Mouse (Mus musculus): Measurements from ENCODE around the gene Nhlrc2. TPM values are rescaled to one million over a fixed set of nuclear protein-coding genes. Genes with fewer than 3 reads are reported as not detected.
A peak's percentile ranks its signal among the peaks of the same experiment; 100 is the strongest.

The Nhlrc2 gene
- total and polyA plus RNA-seq, 3 experiments: 22.4 to 37.6 (median 34.7) TPM

GRCm38 (mm10) chr19:56547456-56548229 is 418 bp upstream of the Nhlrc2 start, which contains the start of gene Dclre1a:
Gene Dclre1a, minus strand, starts transcription at chr19:56548222.
- H3K4me1 ChIP-seq (ENCODE audit: control insufficient read depth in 1 of 2, insufficient read depth in 2 of 2, low read length in 2 of 2): peaks cover 12 to 36% of the 10 kb centered on the region in 2 experiments
- H3K79me2 ChIP-seq (ENCODE audit: control insufficient read depth, insufficient read depth, low read length, poor library complexity): peaks cover 49% of the 10 kb centered on the region
- no peaks in the 10 kb centered on the region for H3K9me3 ChIP-seq (replicated peaks; ENCODE audit: insufficient read depth, low read length)
- peaks cover 6 to 38% of the 10 kb centered on the region in 2 experiments for H3K36me3 ChIP-seq (ENCODE audit: control insufficient read depth in 1 of 2, insufficient read depth in 2 of 2, low read length in 2 of 2)
- peak; percentile 61 to 70; a peak in 3 of 4 replicates for TF ChIP-seq POLR2A (IDR thresholded peaks at IDR 0.05; ENCODE audit: control insufficient read depth in 1 of 2, insufficient read depth in 1 of 2, low read depth in 1 of 2, low read length in 2 of 2, poor library complexity in 1 of 2)
- no peak for TF ChIP-seq POLR2AphosphoS5 (IDR thresholded peaks at IDR 0.05; ENCODE audit: borderline replicate concordance, low read depth, low read length)
- TF ChIP-seq MYC (IDR thresholded peaks at IDR 0.05; ENCODE audit: low read depth, low read length): peak; percentile 82; the same call in 1 of the 2 replicates
- no peak for TF ChIP-seq ZC3H11A (IDR thresholded peaks at IDR 0.05; ENCODE audit: low read depth, low read length)
- TF ChIP-seq MAZ (IDR thresholded peaks at IDR 0.05; ENCODE audit: low read depth, low read length): no peak
- TF ChIP-seq CTCF (IDR thresholded peaks at IDR 0.05 in 2 of 3, conservative IDR thresholded peaks at IDR 0.05 in 1 of 3; ENCODE audit: control insufficient read depth in 1 of 3, insufficient read depth in 1 of 3, low read depth in 2 of 3, low read length in 3 of 3, poor library complexity in 1 of 3, severe bottlenecking in 1 of 3): peak in 1 of 3 experiments; percentile 35; a peak in 2 of 6 replicates
- no peak for TF ChIP-seq SMC3 (IDR thresholded peaks at IDR 0.05; ENCODE audit: low read depth, low read length)
- DNase-seq (ENCODE audit: low read depth, low spot score): peak; percentile 89
- H3K4me3 ChIP-seq (ENCODE audit: control insufficient read depth in 1 of 2, insufficient read depth in 1 of 2, low read depth in 2 of 2, low read length in 2 of 2): peak within 1 kb of the TSS; percentile 86 to 92
- H3K27ac ChIP-seq (ENCODE audit: control insufficient read depth, low read depth, low read length): peak within 1 kb of the TSS; percentile 87
- H3K9ac ChIP-seq (ENCODE audit: control insufficient read depth, low read depth, low read length, poor library complexity, severe bottlenecking): peak within 1 kb of the TSS; percentile 92
- no peaks in the 10 kb centered on the region for H3K27me3 ChIP-seq (ENCODE audit: control insufficient read depth in 1 of 2, insufficient read depth in 2 of 2, low read length in 2 of 2)

GRCm38 (mm10) chr19:56549033-56549680 is 1.1 kb downstream of the Nhlrc2 start:
- H3K9me3 ChIP-seq (replicated peaks; ENCODE audit: insufficient read depth, low read length): no peaks in the 10 kb centered on the region

More at GRCm38 (mm10) chr19:56549033-56549680, 1.1 kb downstream of the Nhlrc2 start:
- peaks cover 10 to 26% of the 10 kb centered on the region in 2 experiments for H3K4me1 ChIP-seq (ENCODE audit: control insufficient read depth in 1 of 2, insufficient read depth in 2 of 2, low read length in 2 of 2)
- H3K27ac ChIP-seq (ENCODE audit: control insufficient read depth, low read depth, low read length): peak overlapping the region; percentile 87
- peak; percentile 24 to 27; a peak in 1 of 4 replicates for TF ChIP-seq EP300 (IDR thresholded peaks at IDR 0.05; ENCODE audit: low read depth in 1 of 2, low read length in 2 of 2)
- TF ChIP-seq SMC3 (IDR thresholded peaks at IDR 0.05; ENCODE audit: low read depth, low read length): no peak
- no peak for TF ChIP-seq TCF12 (IDR thresholded peaks at IDR 0.05; ENCODE audit: low read depth, low read length)
- peak; percentile 67 for TF ChIP-seq SIN3A (IDR thresholded peaks at IDR 0.05; ENCODE audit: low read length)
- TF ChIP-seq UBTF (IDR thresholded peaks at IDR 0.05; ENCODE audit: borderline replicate concordance, insufficient read depth, low read depth, low read length): no peak
- TF ChIP-seq GATA1 (IDR thresholded peaks at IDR 0.05; ENCODE audit: low read depth, low read length): no peak
- no peak; the same call in 1 of the 2 replicates for TF ChIP-seq NELFE (IDR thresholded peaks at IDR 0.05; ENCODE audit: low read depth, low read length)
- TF ChIP-seq NRF1 (IDR thresholded peaks at IDR 0.05; ENCODE audit: insufficient read depth, low read depth, low read length, poor library complexity, severe bottlenecking): no peak
- no peak for TF ChIP-seq GABPA (IDR thresholded peaks at IDR 0.05; ENCODE audit: low read depth, low read length)
- TF ChIP-seq RCOR1 (IDR thresholded peaks at IDR 0.05; ENCODE audit: low read depth, low read length): no peak
- peak; percentile 56; the same call in 1 of the 2 replicates for TF ChIP-seq MAX (IDR thresholded peaks at IDR 0.05; ENCODE audit: low read length)
- TF ChIP-seq POLR2AphosphoS5 (IDR thresholded peaks at IDR 0.05; ENCODE audit: borderline replicate concordance, low read depth, low read length): no peak
- no peak for TF ChIP-seq CHD2 (IDR thresholded peaks at IDR 0.05; ENCODE audit: low read length)
- peak; percentile 48; the same call in 1 of the 2 replicates for TF ChIP-seq TBP (IDR thresholded peaks at IDR 0.05; ENCODE audit: low read depth, low read length)
- peak; percentile 92 for TF ChIP-seq MXI1 (IDR thresholded peaks at IDR 0.05; ENCODE audit: low read depth, low read length)
- no peak for TF ChIP-seq POLR2A (IDR thresholded peaks at IDR 0.05; ENCODE audit: control insufficient read depth in 1 of 2, insufficient read depth in 1 of 2, low read depth in 1 of 2, low read length in 2 of 2, poor library complexity in 1 of 2)
- no peak for TF ChIP-seq TAL1 (IDR thresholded peaks at IDR 0.05; ENCODE audit: low read length)
- TF ChIP-seq CHD1 (IDR thresholded peaks at IDR 0.05; ENCODE audit: low read depth, low read length): peak; percentile 92
- TF ChIP-seq POLR2AphosphoS2 (IDR thresholded peaks at IDR 0.05; ENCODE audit: low read length): peak; percentile 1; the same call in 1 of the 2 replicates
- no peak for TF ChIP-seq E2F4 (IDR thresholded peaks at IDR 0.05; ENCODE audit: borderline replicate concordance, low read depth, low read length)
- no peaks in the 10 kb centered on the region for H3K27me3 ChIP-seq (ENCODE audit: control insufficient read depth in 1 of 2, insufficient read depth in 2 of 2, low read length in 2 of 2)
- H3K4me3 ChIP-seq (ENCODE audit: control insufficient read depth in 1 of 2, insufficient read depth in 1 of 2, low read depth in 2 of 2, low read length in 2 of 2): peak overlapping the region; percentile 86 to 92
- DNase-seq (ENCODE audit: low read depth, low spot score): no peak
- H3K9ac ChIP-seq (ENCODE audit: control insufficient read depth, low read depth, low read length, poor library complexity, severe bottlenecking): peak overlapping the region; percentile 92
- peaks cover 48% of the 10 kb centered on the region for H3K79me2 ChIP-seq (ENCODE audit: control insufficient read depth, insufficient read depth, low read length, poor library complexity)
- peaks cover 16 to 33% of the 10 kb centered on the region in 2 experiments for H3K36me3 ChIP-seq (ENCODE audit: control insufficient read depth in 1 of 2, insufficient read depth in 2 of 2, low read length in 2 of 2)
